Mouse (Mus musculus): ENCODE measurements around the gene Zrsr1. TPM values are rescaled to one million over a fixed set of nuclear protein-coding genes. Genes with fewer than 3 reads are reported as not detected.

Zrsr1 gene
- total RNA-seq (2021): 10 to 100 TPM; 20.6 to 21.9 TPM
- long read RNA-seq, experiment 1, full-length matches to known transcripts: 13 of 13 reads
- long read RNA-seq, experiment 1, partial matches to known transcripts: 0 of 13 reads
- long read RNA-seq, experiment 1, other reads (novel, unspliced or antisense): 0 of 13 reads
- long read RNA-seq, experiment 2, full-length matches to known transcripts: 34 of 34 reads
- long read RNA-seq, experiment 2, partial matches to known transcripts: 0 of 34 reads
- long read RNA-seq, experiment 2, other reads (novel, unspliced or antisense): 0 of 34 reads

DNA sequence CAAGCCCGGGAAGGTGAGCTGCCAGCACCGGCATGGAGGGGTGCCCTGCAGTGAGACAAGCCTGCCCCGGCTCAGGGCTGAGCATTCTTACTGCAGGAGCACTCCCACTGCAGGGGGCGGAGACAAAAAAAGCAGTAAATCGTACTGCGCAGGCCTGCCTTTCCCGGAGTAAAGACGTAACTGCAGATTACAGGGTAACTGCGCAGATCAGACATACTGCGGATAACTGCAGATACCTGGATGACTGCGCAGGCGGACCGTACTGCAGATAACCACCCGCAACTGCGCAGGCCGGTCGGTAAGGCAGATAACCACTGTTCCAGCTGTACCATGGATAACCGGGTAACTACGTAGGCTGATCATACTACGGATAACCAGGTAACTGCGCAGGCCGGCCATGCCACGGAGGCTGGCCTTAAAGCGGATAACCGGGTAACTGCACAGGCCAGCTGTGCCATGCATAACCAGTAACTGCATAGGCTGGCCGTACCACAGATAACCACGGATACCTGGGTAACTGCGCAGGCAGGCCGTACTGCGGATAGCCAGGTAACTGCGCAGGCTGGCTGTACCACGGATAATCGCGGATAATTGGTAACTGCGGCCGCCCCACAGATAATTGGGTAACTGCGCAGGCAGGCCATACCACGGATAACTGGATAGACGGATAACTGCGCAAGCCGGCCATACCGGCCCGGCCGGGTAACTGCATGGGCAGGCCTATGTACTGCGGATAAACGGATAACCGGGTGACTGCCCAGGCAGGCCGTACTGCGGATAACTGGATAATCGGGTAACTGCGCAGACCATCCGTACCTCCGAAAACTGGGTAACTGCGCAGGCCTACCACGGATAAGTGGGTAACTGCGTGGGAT, at the start of gene Zrsr1:
Gene Zrsr1, plus strand, starts transcription at position 171 of the 875 bp plus-strand sequence.
- DNase-seq (ENCODE audit: low spot score in 2 of 2): no peak

DNA sequence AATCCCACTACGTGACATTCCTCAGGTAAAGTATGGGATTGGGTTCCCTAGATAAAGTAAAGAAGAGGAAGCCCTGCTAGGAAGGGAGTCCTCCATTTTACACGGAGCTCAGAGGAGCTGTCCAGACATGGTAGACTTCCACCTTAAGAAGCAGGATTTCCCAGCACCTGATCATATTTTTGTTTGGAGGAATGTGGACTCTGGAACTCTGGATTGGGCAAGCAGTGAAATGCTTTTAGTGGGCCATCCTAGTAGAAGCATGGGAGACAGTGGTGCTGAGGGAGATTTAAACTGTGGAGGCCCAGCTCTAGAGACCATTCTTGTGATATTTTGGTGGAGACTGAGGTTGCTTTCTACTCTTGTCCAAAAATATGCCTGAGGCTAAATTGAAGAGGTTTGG, 49.3 kb upstream of the Zrsr1 start:
- DNase-seq (ENCODE audit: low spot score in 2 of 2): no peak

- DNase-seq (ENCODE audit: low spot score in 2 of 2): no peak
Measured at GRCm38 (mm10) chr11:22923606-22924005, 48.2 kb upstream of the Zrsr1 start.

GRCm38 (mm10) chr11:22928586-22929169, 43.1 kb upstream of the Zrsr1 start:
- no peak for DNase-seq (ENCODE audit: low spot score in 2 of 2)

- no peak for DNase-seq (ENCODE audit: low spot score in 2 of 2)
Measured at GRCm38 (mm10) chr11:22930129-22930528, 41.7 kb upstream of the Zrsr1 start.

- no peak for DNase-seq (ENCODE audit: low spot score in 2 of 2)
Measured at GRCm38 (mm10) chr11:22931320-22931905, 40.4 kb upstream of the Zrsr1 start.

DNA sequence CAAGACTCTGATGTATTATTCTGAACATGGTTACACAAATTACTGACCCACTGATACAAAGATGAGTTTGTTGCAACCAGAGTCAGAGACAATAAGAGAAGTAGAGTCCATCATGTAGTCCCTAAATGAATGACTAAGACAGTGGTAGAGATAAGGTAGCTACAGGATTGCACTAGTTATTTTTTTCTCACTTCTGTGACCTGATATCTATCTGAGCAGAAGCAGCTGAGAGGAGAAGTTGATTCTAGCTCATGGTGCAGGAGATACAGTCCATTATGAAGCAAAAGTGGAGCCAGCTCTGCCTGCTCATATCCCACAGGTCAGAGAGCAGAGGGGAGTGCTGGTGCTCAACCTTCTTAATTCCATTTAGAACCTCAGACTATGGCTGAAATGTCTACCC, 39.6 kb upstream of the Zrsr1 start:
- DNase-seq (ENCODE audit: low spot score in 2 of 2): no peak

DNA sequence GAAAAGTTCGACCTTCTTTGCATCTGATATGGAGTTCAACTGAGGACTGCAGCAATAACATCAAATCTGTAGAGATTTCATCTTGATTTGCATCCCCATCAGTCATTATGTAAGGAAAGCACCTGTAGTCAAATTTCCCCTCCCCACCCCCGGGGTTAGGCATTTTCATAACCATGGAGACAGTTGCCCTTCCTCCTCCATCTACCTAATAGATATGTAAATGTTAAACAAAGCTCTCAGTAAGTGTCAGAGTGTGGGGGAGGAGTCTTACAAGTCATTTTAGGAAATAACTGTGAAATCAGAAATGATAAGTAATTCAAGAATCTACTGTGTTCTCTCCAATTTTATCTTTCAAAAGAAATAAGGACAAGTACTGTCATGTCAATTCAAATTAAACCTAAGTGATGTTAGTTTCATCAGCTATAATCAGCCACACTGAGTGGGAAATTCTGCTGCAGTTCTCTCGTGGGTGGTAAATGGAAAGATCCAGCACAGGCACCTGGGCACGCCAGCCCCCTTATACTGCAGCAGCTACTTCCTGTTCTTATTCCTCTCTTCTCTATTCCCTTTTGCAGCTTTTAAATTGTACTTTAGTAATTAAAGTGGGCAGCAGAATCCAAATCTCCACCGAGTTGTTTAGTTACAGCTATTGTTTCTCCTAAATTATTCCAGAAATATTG, 35.2 kb upstream of the Zrsr1 start:
- DNase-seq (ENCODE audit: low spot score in 2 of 2): no peak

- no peak for DNase-seq (ENCODE audit: low spot score in 2 of 2)
Measured at GRCm38 (mm10) chr11:22937716-22938316, 34.0 kb upstream of the Zrsr1 start.

DNA sequence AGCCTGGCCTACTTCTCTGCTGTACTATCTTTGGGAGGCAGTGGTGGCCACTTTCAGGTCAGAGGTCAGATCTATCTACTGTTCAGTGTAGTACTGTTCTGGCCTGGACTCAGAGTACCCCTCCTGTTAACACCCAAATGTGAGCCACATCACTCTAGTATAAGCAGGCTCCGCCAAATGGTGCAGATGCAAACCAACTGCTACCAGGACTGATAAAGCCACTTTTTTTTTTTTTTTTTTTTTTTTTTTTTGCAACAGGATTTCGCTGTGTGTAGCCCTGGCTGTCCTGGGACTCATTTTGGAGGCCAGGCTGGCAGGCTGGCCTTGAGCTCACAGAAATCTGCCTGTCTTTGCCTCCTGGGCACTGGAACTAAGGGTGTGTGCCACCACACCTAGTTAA, 32.8 kb upstream of the Zrsr1 start:
- no peak for DNase-seq (ENCODE audit: low spot score in 2 of 2)

- DNase-seq (ENCODE audit: low spot score in 2 of 2): no peak
Measured at GRCm38 (mm10) chr11:22949101-22949500, 22.7 kb upstream of the Zrsr1 start.

DNA sequence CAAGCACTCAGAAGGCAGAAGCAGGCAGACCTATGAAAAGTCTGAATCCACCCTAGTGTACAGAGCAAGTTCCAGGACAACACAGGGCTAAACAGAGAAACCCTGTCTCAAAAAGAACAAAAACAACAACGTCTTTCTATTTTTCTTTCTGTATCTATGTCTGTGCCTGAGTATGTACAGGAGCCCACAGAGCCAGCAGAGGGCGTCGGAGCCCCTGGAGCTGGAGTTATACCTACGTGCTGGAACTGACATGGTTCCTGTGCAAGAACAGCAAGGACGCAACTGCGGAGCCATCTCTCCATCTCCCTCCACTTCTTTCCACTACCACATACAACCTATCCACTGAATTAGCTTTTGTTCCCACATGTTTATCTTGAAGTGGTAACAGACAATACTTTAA, 21.7 kb upstream of the Zrsr1 start:
- no peak for DNase-seq (ENCODE audit: low spot score in 2 of 2)

DNA sequence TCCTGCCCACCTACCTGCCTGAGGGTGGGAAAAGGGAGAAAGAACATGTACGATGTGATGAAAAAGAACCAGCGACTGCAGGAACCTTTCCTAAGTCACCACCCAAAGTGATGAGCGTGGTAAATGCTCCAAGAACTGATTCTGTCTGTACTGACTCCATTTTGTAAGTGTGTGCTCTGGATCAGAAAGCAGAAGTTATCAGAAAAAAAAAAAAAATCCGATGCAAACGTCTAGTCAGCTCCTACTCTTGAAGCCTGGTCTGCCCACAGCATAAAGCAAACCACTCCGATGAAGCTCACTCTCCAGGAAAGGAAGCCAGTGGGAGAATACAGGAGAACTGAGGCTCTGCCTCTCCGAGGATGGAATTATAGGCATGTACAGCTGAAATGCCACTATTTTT, 19.1 kb upstream of the Zrsr1 start:
- DNase-seq (ENCODE audit: low spot score in 2 of 2): no peak

GRCm38 (mm10) chr11:22956346-22956745, 15.5 kb upstream of the Zrsr1 start:
- DNase-seq (ENCODE audit: low spot score in 2 of 2): no peak

GRCm38 (mm10) chr11:22956830-22957229, 15.0 kb upstream of the Zrsr1 start:
- DNase-seq (ENCODE audit: low spot score in 2 of 2): peak; percentile 48 to 71

DNA sequence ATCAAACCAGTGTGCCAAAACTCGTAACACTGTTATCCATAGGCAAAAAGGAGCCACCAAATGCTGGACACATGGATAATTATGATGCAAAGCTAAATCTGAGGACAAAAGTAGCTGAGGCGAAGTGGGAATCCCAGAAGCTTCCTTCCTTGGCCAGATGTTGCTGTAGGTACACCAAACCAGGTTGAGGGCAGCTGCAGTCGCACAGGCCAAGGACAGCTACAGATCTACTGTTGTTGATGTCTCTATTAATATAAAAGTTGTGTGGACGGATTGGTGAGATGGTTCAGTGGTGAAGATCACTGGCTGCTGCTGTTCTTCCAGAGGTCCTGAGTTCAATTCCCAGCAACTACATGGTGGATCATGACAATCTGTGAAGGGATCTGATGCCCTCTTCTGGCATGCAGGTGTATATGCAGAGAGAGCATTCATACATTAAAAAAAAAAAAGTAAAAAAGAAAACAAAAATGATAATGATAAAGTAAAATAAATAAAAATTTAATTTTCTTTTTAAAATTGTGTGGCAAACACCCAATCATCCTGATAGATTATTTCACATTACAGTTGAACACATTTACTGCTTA, 13.9 kb upstream of the Zrsr1 start:
- no peak for DNase-seq (ENCODE audit: low spot score in 2 of 2)

GRCm38 (mm10) chr11:22962101-22962500, 9.7 kb upstream of the Zrsr1 start:
- DNase-seq (ENCODE audit: low spot score in 2 of 2): no peak

GRCm38 (mm10) chr11:22964401-22964800, 7.4 kb upstream of the Zrsr1 start:
- DNase-seq (ENCODE audit: low spot score in 2 of 2): no peak

GRCm38 (mm10) chr11:22965503-22965902, 6.3 kb upstream of the Zrsr1 start:
- DNase-seq (ENCODE audit: low spot score in 2 of 2): no peak

GRCm38 (mm10) chr11:22969486-22969885, 2.3 kb upstream of the Zrsr1 start:
- DNase-seq (ENCODE audit: low spot score in 2 of 2): no peak
